Mouse (Mus musculus): ENCODE measurements at regions not wholly inside any gene's neighbourhood (a gene's known extent, or its start where the extent isn't known, plus 50 kb on each side); places are given as distances from the start of the nearest gene placed in this dataset.

- no peaks in the 10 kb centered on the region for H3K79me3 ChIP-seq (ENCODE audit: low read depth)
- H3K79me2 ChIP-seq (ENCODE audit: control insufficient read depth, insufficient read depth), result no peaks in the 10 kb centered on the region
- no peaks in the 10 kb centered on the region for H3K27me3 ChIP-seq (ENCODE audit: control insufficient read depth, insufficient read depth, insufficient read length)
- no peak overlapping the region for H3K4me3 ChIP-seq (ENCODE audit: insufficient read depth, poor library complexity, severe bottlenecking)
- no peak for TF ChIP-seq USF1 (IDR thresholded peaks at IDR 0.05; ENCODE audit: low read depth)
- H3K36me3 ChIP-seq (ENCODE audit: control insufficient read depth, insufficient read depth), result no peaks in the 10 kb centered on the region
- no peak overlapping the region for H3ac ChIP-seq (ENCODE audit: control insufficient read depth, insufficient read length, low read depth)
Observed at GRCm38 (mm10) chr15:93002002-93002904, 272.7 kb downstream of the Gxylt1 start.

GRCm38 (mm10) chr15:93001346-93002001 lies 273.5 kb downstream of the Gxylt1 start:
- Histone ChIP-seq H3K27me3 (ENCODE audit: control insufficient read depth, insufficient read depth, insufficient read length) (no peaks in the 10 kb centered on the region), H3K36me3 (ENCODE audit: control insufficient read depth, insufficient read depth) (no peaks in the 10 kb centered on the region), H3ac (ENCODE audit: control insufficient read depth, insufficient read length, low read depth) (no peak overlapping the region), H3K79me2 (ENCODE audit: control insufficient read depth, insufficient read depth) (no peaks in the 10 kb centered on the region), H3K4me3 (ENCODE audit: insufficient read depth, poor library complexity, severe bottlenecking) (no peak overlapping the region), H3K79me3 (ENCODE audit: low read depth) (no peaks in the 10 kb centered on the region)
- TF ChIP-seq FOSL1 (IDR thresholded peaks at IDR 0.05; ENCODE audit: insufficient read depth, low read length, poor library complexity, severe bottlenecking), result no peak
- no peak for TF ChIP-seq CTCF (IDR thresholded peaks at IDR 0.05; ENCODE audit: control insufficient read depth, insufficient read depth, insufficient read length)
- no peak for TF ChIP-seq MYOD1 (IDR thresholded peaks at IDR 0.05; ENCODE audit: control insufficient read depth, insufficient read length, low read depth)
- no peak for TF ChIP-seq USF1 (IDR thresholded peaks at IDR 0.05; ENCODE audit: low read depth)
- TF ChIP-seq MAX (IDR thresholded peaks at IDR 0.05), result no peak
- no peak for TF ChIP-seq CEBPB (IDR thresholded peaks at IDR 0.05; ENCODE audit: low read depth)
- no peak for TF ChIP-seq MYOG (IDR thresholded peaks at IDR 0.05; ENCODE audit: control insufficient read depth, extremely low read depth, insufficient read length)

- Histone ChIP-seq H3K36me3 (ENCODE audit: control insufficient read depth, insufficient read depth) (no peaks in the 10 kb centered on the region), H3K79me3 (ENCODE audit: low read depth) (no peaks in the 10 kb centered on the region), H3ac (ENCODE audit: control insufficient read depth, insufficient read length, low read depth) (no peak overlapping the region), H3K27me3 (ENCODE audit: control insufficient read depth, insufficient read depth, insufficient read length) (no peaks in the 10 kb centered on the region), H3K4me3 (ENCODE audit: insufficient read depth, poor library complexity, severe bottlenecking) (no peak overlapping the region), H3K79me2 (ENCODE audit: control insufficient read depth, insufficient read depth) (no peaks in the 10 kb centered on the region)
- no peak for TF ChIP-seq CEBPB (IDR thresholded peaks at IDR 0.05; ENCODE audit: low read depth)
- no peak for TF ChIP-seq MYOG (IDR thresholded peaks at IDR 0.05; ENCODE audit: control insufficient read depth, extremely low read depth, insufficient read length)
- TF ChIP-seq MAX (IDR thresholded peaks at IDR 0.05), result no peak
- TF ChIP-seq CTCF (IDR thresholded peaks at IDR 0.05; ENCODE audit: control insufficient read depth, insufficient read depth, insufficient read length), result no peak
- TF ChIP-seq MYOD1 (IDR thresholded peaks at IDR 0.05; ENCODE audit: control insufficient read depth, insufficient read length, low read depth), result no peak
- no peak for TF ChIP-seq FOSL1 (IDR thresholded peaks at IDR 0.05; ENCODE audit: insufficient read depth, low read length, poor library complexity, severe bottlenecking)
Observed at GRCm38 (mm10) chr15:93000121-93000520, 274.9 kb downstream of the Gxylt1 start.

- H3K36me3 ChIP-seq (ENCODE audit: control insufficient read depth, insufficient read depth), result no peaks in the 10 kb centered on the region
- TF ChIP-seq MYOD1 (IDR thresholded peaks at IDR 0.05; ENCODE audit: control insufficient read depth, insufficient read length, low read depth), result no peak
- H3K79me2 ChIP-seq (ENCODE audit: control insufficient read depth, insufficient read depth), result no peaks in the 10 kb centered on the region
- no peak overlapping the region for H3ac ChIP-seq (ENCODE audit: control insufficient read depth, insufficient read length, low read depth)
- no peaks in the 10 kb centered on the region for H3K79me3 ChIP-seq (ENCODE audit: low read depth)
- H3K4me3 ChIP-seq (ENCODE audit: insufficient read depth, poor library complexity, severe bottlenecking), result no peak overlapping the region
- H3K27me3 ChIP-seq (ENCODE audit: control insufficient read depth, insufficient read depth, insufficient read length), result no peaks in the 10 kb centered on the region
Observed at GRCm38 (mm10) chr15:92997933-92998332, 277.0 kb downstream of the Gxylt1 start.

GRCm38 (mm10) chr15:92994191-92994671 lies 280.7 kb downstream of the Gxylt1 start:
- no peaks in the 10 kb centered on the region for H3K36me3 ChIP-seq (ENCODE audit: control insufficient read depth, insufficient read depth)
- H3K27me3 ChIP-seq (ENCODE audit: control insufficient read depth, insufficient read depth, insufficient read length), result no peaks in the 10 kb centered on the region
- no peak overlapping the region for H3K4me3 ChIP-seq (ENCODE audit: insufficient read depth, poor library complexity, severe bottlenecking)
- no peak overlapping the region for H3ac ChIP-seq (ENCODE audit: control insufficient read depth, insufficient read length, low read depth)
- no peaks in the 10 kb centered on the region for H3K79me2 ChIP-seq (ENCODE audit: control insufficient read depth, insufficient read depth)
- TF ChIP-seq CEBPB (IDR thresholded peaks at IDR 0.05; ENCODE audit: low read depth) (no peak), MYOG (IDR thresholded peaks at IDR 0.05; ENCODE audit: control insufficient read depth, extremely low read depth, insufficient read length) (no peak), USF1 (IDR thresholded peaks at IDR 0.05; ENCODE audit: low read depth) (no peak), FOSL1 (IDR thresholded peaks at IDR 0.05; ENCODE audit: insufficient read depth, low read length, poor library complexity, severe bottlenecking) (no peak)
- H3K79me3 ChIP-seq (ENCODE audit: low read depth), result no peaks in the 10 kb centered on the region

- no peaks in the 10 kb centered on the region for H3K79me2 ChIP-seq (ENCODE audit: control insufficient read depth, insufficient read depth)
- no peaks in the 10 kb centered on the region for H3K27me3 ChIP-seq (ENCODE audit: control insufficient read depth, insufficient read depth, insufficient read length)
- no peaks in the 10 kb centered on the region for H3K79me3 ChIP-seq (ENCODE audit: low read depth)
- H3K4me3 ChIP-seq (ENCODE audit: insufficient read depth, poor library complexity, severe bottlenecking), result no peak overlapping the region
- TF ChIP-seq MYOG (IDR thresholded peaks at IDR 0.05; ENCODE audit: control insufficient read depth, extremely low read depth, insufficient read length) (no peak), FOSL1 (IDR thresholded peaks at IDR 0.05; ENCODE audit: insufficient read depth, low read length, poor library complexity, severe bottlenecking) (no peak), CEBPB (IDR thresholded peaks at IDR 0.05; ENCODE audit: low read depth) (no peak), USF1 (IDR thresholded peaks at IDR 0.05; ENCODE audit: low read depth) (no peak), MAX (IDR thresholded peaks at IDR 0.05) (no peak), CTCF (IDR thresholded peaks at IDR 0.05; ENCODE audit: control insufficient read depth, insufficient read depth, insufficient read length) (no peak), MYOD1 (IDR thresholded peaks at IDR 0.05; ENCODE audit: control insufficient read depth, insufficient read length, low read depth) (no peak)
- no peak overlapping the region for H3ac ChIP-seq (ENCODE audit: control insufficient read depth, insufficient read length, low read depth)
- no peaks in the 10 kb centered on the region for H3K36me3 ChIP-seq (ENCODE audit: control insufficient read depth, insufficient read depth)
Observed at GRCm38 (mm10) chr15:92993538-92994190, 281.3 kb downstream of the Gxylt1 start.
